Mouse (Mus musculus) kidney, postnatal 0 days (tissue): ENCODE results near the gene Trmt5. TPM values are rescaled to one million over a fixed set of nuclear protein-coding genes. Genes with fewer than 3 reads are reported as not detected.

Source experiments
- ATAC-seq: fragments of 200-750 bp; cut with Nextera tagmentation; replicated peaks from 2 replicates; pipeline ENCODE4 v1.8.0; 2017; ENCODE audit warnings: low read depth, moderate number of reproducible peaks, moderate TSS enrichment, moderate library complexity; ENCODE audit not compliant: low FRiP score
- DNase-seq: peaks from one replicate; pipeline ENCODE4 v3.0.0-alpha.2; 2016; ENCODE audit warnings: low spot score
- H3K27ac ChIP-seq: fragments of 300-500 bp; sonication (generic); 2 replicates; pipeline ENCODE4 v1.5.1; 2014; ENCODE audit warnings: mild to moderate bottlenecking
- H3K27me3 ChIP-seq: fragments of 300-500 bp; sonication (generic); 2 replicates; pipeline ENCODE4 v1.6.1; 2014; ENCODE audit warnings: low read length, mixed read lengths; ENCODE audit not compliant: insufficient read depth
- H3K36me3 ChIP-seq: fragments of 300-500 bp; sonication (generic); 2 replicates; pipeline ENCODE4 v1.6.1; 2014; ENCODE audit warnings: low read length, mixed read lengths; ENCODE audit not compliant: insufficient read depth
- H3K4me1 ChIP-seq: fragments of 300-500 bp; sonication (generic); replicated peaks from 2 replicates; pipeline ENCODE4 v1.6.1; 2014; ENCODE audit warnings: antibody characterized with exemption, low read length, mixed read lengths; ENCODE audit not compliant: insufficient read depth
- H3K4me2 ChIP-seq: fragments of 300-500 bp; sonication (generic); 2 replicates; pipeline ENCODE4 v1.6.1; 2014; ENCODE audit warnings: mild to moderate bottlenecking, low read length, moderate library complexity, mixed read lengths
- H3K4me3 ChIP-seq: fragments of 300-500 bp; sonication (generic); replicated peaks from 2 replicates; pipeline ENCODE4 v1.5.1; 2014; ENCODE audit warnings: low read depth, low read length
- H3K9ac ChIP-seq: fragments of 300-500 bp; sonication (generic); 2 replicates; pipeline ENCODE4 v1.6.1; 2014; ENCODE audit warnings: low read depth, low read length
- H3K9me3 ChIP-seq: fragments of 300-500 bp; sonication (generic); replicated peaks from 2 replicates; pipeline ENCODE4 v1.6.1; 2016; ENCODE audit warnings: low read length, inconsistent platforms, mixed read lengths
- CTCF ChIP-seq: IDR thresholded peaks from 2 replicates; pipeline ENCODE4 v1.5.1; 2016; ENCODE audit warnings: antibody characterized with exemption, low read depth, mild to moderate bottlenecking, moderate library complexity
- WGBS: fragments of 180-500 bp; shearing (Covaris S2); extraction: QIAGEN DNeasy Blood & Tissue Kit; methylation state at CpG from one replicate; pipeline ENCODE4 v1.1.7; 2014; 5-methylcytosine and 5-hydroxymethylcytosine counted together
- polyA plus RNA-seq: library from polyadenylated mRNA; unstranded; fragments of >200 nt; fragmentation: Nextera tagmentation; extraction: Ambion mirVana; gene quantifications from 2 replicates; pipeline ENCODE4 v1.2.1, GENCODE M21; 2015

Trmt5 gene
- polyA plus RNA-seq, 1 experiment from 2014 or later = 15.3 TPM

- H3K9ac ChIP-seq = no peak overlapping the region
- no peak overlapping the region for H3K4me3 ChIP-seq
- no peak overlapping the region for H3K4me2 ChIP-seq
- H3K36me3 ChIP-seq = peaks cover 4% of the 10 kb centered on the region; the same call in 1 of the 2 replicates
- H3K27me3 ChIP-seq = no peaks in the 10 kb centered on the region
- TF ChIP-seq CTCF = no peak
- no peaks in the 10 kb centered on the region for H3K9me3 ChIP-seq
- no peak for DNase-seq
- H3K4me1 ChIP-seq = no peaks in the 10 kb centered on the region
- WGBS = 91% methylated on average over 4 of the region's 4 CpGs
- no peak overlapping the region for H3K27ac ChIP-seq
- no peak for ATAC-seq
These were observed 21.2 kb upstream of the Trmt5 start for GRCm38 (mm10) chr12:73307750-73308149.

- Histone ChIP-seq H3K36me3 (peaks cover 4% of the 10 kb centered on the region; the same call in 1 of the 2 replicates), H3K9ac (no peak overlapping the region), H3K9me3 (no peaks in the 10 kb centered on the region), H3K4me2 (no peak overlapping the region), H3K4me1 (no peaks in the 10 kb centered on the region), H3K27ac (no peak overlapping the region), H3K27me3 (no peaks in the 10 kb centered on the region), H3K4me3 (no peak overlapping the region)
- no peak for TF ChIP-seq CTCF
- peak; percentile 74 for DNase-seq
- WGBS = 56% methylated on average over 4 of the region's 4 CpGs
- no peak for ATAC-seq
These were observed 18.1 kb upstream of the Trmt5 start for GRCm38 (mm10) chr12:73304636-73305035.

- Histone ChIP-seq H3K27ac (no peak overlapping the region), H3K9ac (no peak overlapping the region), H3K4me3 (no peak overlapping the region), H3K36me3 (peaks cover 10% of the 10 kb centered on the region; the same call in 1 of the 2 replicates), H3K4me2 (no peak overlapping the region), H3K9me3 (no peaks in the 10 kb centered on the region), H3K27me3 (no peaks in the 10 kb centered on the region), H3K4me1 (no peaks in the 10 kb centered on the region)
- DNase-seq = no peak
- no peak for TF ChIP-seq CTCF
- ATAC-seq = no peak
- 75% methylated on average over 2 of the region's 2 CpGs for WGBS
These were observed 14.0 kb upstream of the Trmt5 start for GRCm38 (mm10) chr12:73300531-73300930.

GRCm38 (mm10) chr12:73298621-73299020, 12.1 kb upstream of the Trmt5 start:
- TF ChIP-seq CTCF = no peak
- ATAC-seq (no peak), DNase-seq (no peak)
- WGBS = 96% methylated on average over 5 of the region's 5 CpGs
- no peak overlapping the region for H3K27ac ChIP-seq
- H3K9me3 ChIP-seq = no peaks in the 10 kb centered on the region
- no peak overlapping the region for H3K9ac ChIP-seq
- H3K36me3 ChIP-seq = peaks cover 7% of the 10 kb centered on the region; the same call in 1 of the 2 replicates
- H3K4me1 ChIP-seq = no peaks in the 10 kb centered on the region
- no peak overlapping the region for H3K4me3 ChIP-seq
- no peaks in the 10 kb centered on the region for H3K27me3 ChIP-seq
- H3K4me2 ChIP-seq = no peak overlapping the region

- no peak for TF ChIP-seq CTCF
- WGBS = 88% methylated on average over 11 of the region's 11 CpGs
- Histone ChIP-seq H3K9me3 (no peaks in the 10 kb centered on the region), H3K36me3 (peaks cover 12% of the 10 kb centered on the region), H3K9ac (no peak overlapping the region), H3K4me1 (no peaks in the 10 kb centered on the region), H3K4me3 (no peak overlapping the region), H3K27me3 (no peaks in the 10 kb centered on the region), H3K4me2 (no peak overlapping the region), H3K27ac (no peak overlapping the region)
- ATAC-seq = no peak
- DNase-seq = no peak
These were observed 9.1 kb upstream of the Trmt5 start for GRCm38 (mm10) chr12:73295505-73296140.

- Histone ChIP-seq H3K4me2 (no peak overlapping the region), H3K27ac (no peak overlapping the region)
These were observed 8.4 kb upstream of the Trmt5 start for GRCm38 (mm10) chr12:73294884-73295283.

GRCm38 (mm10) chr12:73288626-73289025, 2.1 kb upstream of the Trmt5 start:
- Histone ChIP-seq H3K4me3 (no peak overlapping the region), H3K4me1 (peaks cover 8% of the 10 kb centered on the region), H3K9me3 (no peaks in the 10 kb centered on the region), H3K27ac (no peak overlapping the region), H3K36me3 (peaks cover 6% of the 10 kb centered on the region; the same call in 1 of the 2 replicates), H3K27me3 (no peaks in the 10 kb centered on the region), H3K9ac (no peak overlapping the region), H3K4me2 (no peak overlapping the region)
- ATAC-seq (no peak), DNase-seq (no peak)
- TF ChIP-seq CTCF = no peak
- 95% methylated on average over 3 of the region's 3 CpGs for WGBS

More at GRCm38 (mm10) chr12:73294884-73295283, 8.4 kb upstream of the Trmt5 start:
- Histone ChIP-seq H3K27me3 (no peaks in the 10 kb centered on the region), H3K36me3 (peaks cover 12% of the 10 kb centered on the region), H3K9ac (no peak overlapping the region), H3K4me3 (no peak overlapping the region), H3K9me3 (no peaks in the 10 kb centered on the region), H3K4me1 (no peaks in the 10 kb centered on the region)
- TF ChIP-seq CTCF = no peak
- ATAC-seq (no peak), DNase-seq (no peak)
